Mouse (Mus musculus) stomach, postnatal 0 days (tissue): Measurements from ENCODE around the gene Cabp4.

Experiments used
- CTCF ChIP-seq: IDR thresholded peaks from 2 replicates; pipeline ENCODE4 v1.5.1; 2016; ENCODE audit warnings: antibody characterized with exemption, low read depth, mild to moderate bottlenecking, moderate library complexity
- EP300 ChIP-seq: optimal IDR thresholded peaks from 2 replicates; pipeline ENCODE3; 2016; ENCODE audit warnings: antibody characterized with exemption

DNA sequence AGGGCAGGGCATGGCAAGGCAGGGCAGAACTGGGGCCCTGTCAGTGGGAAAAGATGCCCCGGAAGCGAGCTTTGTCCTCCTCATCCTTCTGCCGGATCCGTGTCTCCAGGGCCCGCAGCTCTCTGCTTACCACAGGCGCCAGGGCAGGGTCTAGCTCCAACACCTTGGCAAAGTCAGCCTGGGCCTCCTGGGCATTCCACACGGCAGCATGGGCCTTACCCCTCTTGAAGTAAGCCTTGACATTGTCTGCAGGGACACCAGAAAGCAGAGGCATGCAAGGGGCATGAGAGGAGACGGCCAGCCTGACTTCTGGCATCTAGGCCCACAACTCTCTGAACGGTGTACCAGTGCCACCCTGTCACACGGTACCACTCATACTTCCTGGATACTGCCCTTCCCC, 29.3 kb downstream of the Cabp4 start:
- TF ChIP-seq CTCF = no peak
- TF ChIP-seq EP300 = no peak
